Mouse (Mus musculus): ENCODE results near the gene Tmem39a. TPM values are rescaled to one million over a fixed set of nuclear protein-coding genes. Genes with fewer than 3 reads are reported as not detected.

Gene Tmem39a
- polyA plus RNA-seq, 1 experiment from 2014 or later: 32.0 TPM

GRCm38 (mm10) chr16:38620696-38621450 is 62.4 kb downstream of the Tmem39a start:
- Histone ChIP-seq H3K27ac (ENCODE audit: low read depth, low read length) (no peak overlapping the region), H3K27me3 (replicated peaks; ENCODE audit: control insufficient read depth, insufficient read depth, low read length) (no peaks in the 10 kb centered on the region), H3K9ac (ENCODE audit: low read depth, low read length) (no peak overlapping the region), H3K4me3 (ENCODE audit: low read length) (no peak overlapping the region), H3K4me1 (ENCODE audit: control insufficient read depth, insufficient read depth, low read depth, low read length) (no peaks in the 10 kb centered on the region), H3K36me3 (ENCODE audit: control insufficient read depth, insufficient read depth, low read length) (no peaks in the 10 kb centered on the region), H3K9me3 (ENCODE audit: control insufficient read depth, low read length) (no peaks in the 10 kb centered on the region), H3K4me2 (ENCODE audit: low read length) (no peak overlapping the region)
- WGBS: 95% methylated on average over 16 of the region's 16 CpGs
- ATAC-seq: no peak

- Histone ChIP-seq H3K36me3 (ENCODE audit: control insufficient read depth, insufficient read depth, low read length) (no peaks in the 10 kb centered on the region), H3K4me3 (ENCODE audit: low read length) (no peak overlapping the region), H3K9me3 (ENCODE audit: control insufficient read depth, low read length) (no peaks in the 10 kb centered on the region), H3K4me1 (ENCODE audit: control insufficient read depth, insufficient read depth, low read depth, low read length) (no peaks in the 10 kb centered on the region), H3K27ac (ENCODE audit: low read depth, low read length) (no peak overlapping the region), H3K27me3 (replicated peaks; ENCODE audit: control insufficient read depth, insufficient read depth, low read length) (no peaks in the 10 kb centered on the region), H3K9ac (ENCODE audit: low read depth, low read length) (no peak overlapping the region), H3K4me2 (ENCODE audit: low read length) (no peak overlapping the region)
- 80% methylated on average over 2 of the region's 2 CpGs for WGBS
- no peak for ATAC-seq
Observed at GRCm38 (mm10) chr16:38622283-38622682, 63.8 kb downstream of the Tmem39a start.

- Histone ChIP-seq H3K27me3 (replicated peaks; ENCODE audit: control insufficient read depth, insufficient read depth, low read length) (no peaks in the 10 kb centered on the region), H3K4me1 (ENCODE audit: control insufficient read depth, insufficient read depth, low read depth, low read length) (no peaks in the 10 kb centered on the region), H3K27ac (ENCODE audit: low read depth, low read length) (no peak overlapping the region), H3K4me3 (ENCODE audit: low read length) (no peak overlapping the region), H3K36me3 (ENCODE audit: control insufficient read depth, insufficient read depth, low read length) (no peaks in the 10 kb centered on the region), H3K9me3 (ENCODE audit: control insufficient read depth, low read length) (no peaks in the 10 kb centered on the region), H3K4me2 (ENCODE audit: low read length) (no peak overlapping the region), H3K9ac (ENCODE audit: low read depth, low read length) (no peak overlapping the region)
- ATAC-seq: no peak
- 87% methylated on average over 11 of the region's 11 CpGs for WGBS
Observed at GRCm38 (mm10) chr16:38624303-38624702, 65.8 kb downstream of the Tmem39a start.

GRCm38 (mm10) chr16:38625411-38625810 is 66.9 kb downstream of the Tmem39a start:
- no peak for ATAC-seq
- H3K4me3 ChIP-seq (ENCODE audit: low read length): no peak overlapping the region

GRCm38 (mm10) chr16:38625811-38626369 is 67.4 kb downstream of the Tmem39a start:
- no peaks in the 10 kb centered on the region for H3K36me3 ChIP-seq (ENCODE audit: control insufficient read depth, insufficient read depth, low read length)
- no peak overlapping the region for H3K9ac ChIP-seq (ENCODE audit: low read depth, low read length)
- H3K27me3 ChIP-seq (replicated peaks; ENCODE audit: control insufficient read depth, insufficient read depth, low read length): no peaks in the 10 kb centered on the region
- no peaks in the 10 kb centered on the region for H3K9me3 ChIP-seq (ENCODE audit: control insufficient read depth, low read length)
- H3K4me2 ChIP-seq (ENCODE audit: low read length): no peak overlapping the region
- 80% methylated on average over 10 of the region's 10 CpGs for WGBS
- ATAC-seq: no peak
- no peak overlapping the region for H3K27ac ChIP-seq (ENCODE audit: low read depth, low read length)
- H3K4me3 ChIP-seq (ENCODE audit: low read length): no peak overlapping the region
- H3K4me1 ChIP-seq (ENCODE audit: control insufficient read depth, insufficient read depth, low read depth, low read length): no peaks in the 10 kb centered on the region

More at GRCm38 (mm10) chr16:38625411-38625810, 66.9 kb downstream of the Tmem39a start:
- no peak overlapping the region for H3K9ac ChIP-seq (ENCODE audit: low read depth, low read length)
- H3K4me1 ChIP-seq (ENCODE audit: control insufficient read depth, insufficient read depth, low read depth, low read length): no peaks in the 10 kb centered on the region
- H3K4me2 ChIP-seq (ENCODE audit: low read length): no peak overlapping the region
- H3K36me3 ChIP-seq (ENCODE audit: control insufficient read depth, insufficient read depth, low read length): no peaks in the 10 kb centered on the region
- 91% methylated on average over 7 of the region's 7 CpGs for WGBS
- no peaks in the 10 kb centered on the region for H3K9me3 ChIP-seq (ENCODE audit: control insufficient read depth, low read length)
- H3K27me3 ChIP-seq (replicated peaks; ENCODE audit: control insufficient read depth, insufficient read depth, low read length): no peaks in the 10 kb centered on the region
- no peak overlapping the region for H3K27ac ChIP-seq (ENCODE audit: low read depth, low read length)

- H3K27me3 ChIP-seq (replicated peaks; ENCODE audit: control insufficient read depth, insufficient read depth, low read length): no peaks in the 10 kb centered on the region
- no peak overlapping the region for H3K4me3 ChIP-seq (ENCODE audit: low read length)
- H3K4me1 ChIP-seq (ENCODE audit: control insufficient read depth, insufficient read depth, low read depth, low read length): no peaks in the 10 kb centered on the region
- no peak overlapping the region for H3K4me2 ChIP-seq (ENCODE audit: low read length)
- ATAC-seq: no peak
- H3K27ac ChIP-seq (ENCODE audit: low read depth, low read length): no peak overlapping the region
- no peaks in the 10 kb centered on the region for H3K36me3 ChIP-seq (ENCODE audit: control insufficient read depth, insufficient read depth, low read length)
- H3K9me3 ChIP-seq (ENCODE audit: control insufficient read depth, low read length): no peaks in the 10 kb centered on the region
- WGBS: 64% methylated on average over 6 of the region's 6 CpGs
- H3K9ac ChIP-seq (ENCODE audit: low read depth, low read length): no peak overlapping the region
Observed at GRCm38 (mm10) chr16:38632147-38632546, 73.6 kb downstream of the Tmem39a start.

- H3K36me3 ChIP-seq (ENCODE audit: control insufficient read depth, insufficient read depth, low read length): no peaks in the 10 kb centered on the region
- no peak overlapping the region for H3K9ac ChIP-seq (ENCODE audit: low read depth, low read length)
- no peak overlapping the region for H3K27ac ChIP-seq (ENCODE audit: low read depth, low read length)
- no peak overlapping the region for H3K4me2 ChIP-seq (ENCODE audit: low read length)
- H3K9me3 ChIP-seq (ENCODE audit: control insufficient read depth, low read length): no peaks in the 10 kb centered on the region
- no peaks in the 10 kb centered on the region for H3K4me1 ChIP-seq (ENCODE audit: control insufficient read depth, insufficient read depth, low read depth, low read length)
- WGBS: 81% methylated on average over 8 of the region's 8 CpGs
- ATAC-seq: no peak
- no peak overlapping the region for H3K4me3 ChIP-seq (ENCODE audit: low read length)
- H3K27me3 ChIP-seq (replicated peaks; ENCODE audit: control insufficient read depth, insufficient read depth, low read length): no peaks in the 10 kb centered on the region
Observed at GRCm38 (mm10) chr16:38635833-38636390, 77.4 kb downstream of the Tmem39a start.

- H3K36me3 ChIP-seq (ENCODE audit: control insufficient read depth, insufficient read depth, low read length): no peaks in the 10 kb centered on the region
- H3K27me3 ChIP-seq (replicated peaks; ENCODE audit: control insufficient read depth, insufficient read depth, low read length): no peaks in the 10 kb centered on the region
- no peak overlapping the region for H3K4me3 ChIP-seq (ENCODE audit: low read length)
- no peak overlapping the region for H3K4me2 ChIP-seq (ENCODE audit: low read length)
- no peak for ATAC-seq
- H3K4me1 ChIP-seq (ENCODE audit: control insufficient read depth, insufficient read depth, low read depth, low read length): no peaks in the 10 kb centered on the region
- no peaks in the 10 kb centered on the region for H3K9me3 ChIP-seq (ENCODE audit: control insufficient read depth, low read length)
- H3K27ac ChIP-seq (ENCODE audit: low read depth, low read length): no peak overlapping the region
- 72% methylated on average over 9 of the region's 9 CpGs for WGBS
- H3K9ac ChIP-seq (ENCODE audit: low read depth, low read length): no peak overlapping the region
Observed at GRCm38 (mm10) chr16:38636682-38637081, 78.2 kb downstream of the Tmem39a start.

GRCm38 (mm10) chr16:38637085-38637484 is 78.6 kb downstream of the Tmem39a start:
- no peak for ATAC-seq
- Histone ChIP-seq H3K36me3 (ENCODE audit: control insufficient read depth, insufficient read depth, low read length) (no peaks in the 10 kb centered on the region), H3K9ac (ENCODE audit: low read depth, low read length) (no peak overlapping the region), H3K9me3 (ENCODE audit: control insufficient read depth, low read length) (no peaks in the 10 kb centered on the region), H3K27ac (ENCODE audit: low read depth, low read length) (no peak overlapping the region), H3K27me3 (replicated peaks; ENCODE audit: control insufficient read depth, insufficient read depth, low read length) (no peaks in the 10 kb centered on the region), H3K4me3 (ENCODE audit: low read length) (no peak overlapping the region), H3K4me2 (ENCODE audit: low read length) (no peak overlapping the region), H3K4me1 (ENCODE audit: control insufficient read depth, insufficient read depth, low read depth, low read length) (no peaks in the 10 kb centered on the region)
- WGBS: 63% methylated on average over 10 of the region's 10 CpGs

Measured in hindbrain, embryonic 16.5 days (tissue).